Mouse (Mus musculus) liver, postnatal 0 days (tissue): Measurements from ENCODE around the gene Glb1.

Source experiments
- CTCF ChIP-seq: sonication (generic); IDR thresholded peaks from 2 replicates; pipeline ENCODE4 v1.5.1; 2016; ENCODE audit warnings: antibody characterized with exemption, low read depth
- EP300 ChIP-seq: IDR thresholded peaks from 2 replicates; pipeline ENCODE4 v1.6.1; 2016; ENCODE audit warnings: antibody characterized with exemption, low read depth, mild to moderate bottlenecking

- TF ChIP-seq CTCF (no peak), EP300 (no peak)
Observed at GRCm38 (mm10) chr9:114449120-114449754, 48.4 kb downstream of the Glb1 start.
